Mouse (Mus musculus) macrophage (primary cell): ENCODE results near the gene Smim12. TPM values are rescaled to one million over a fixed set of nuclear protein-coding genes. Genes with fewer than 3 reads are reported as not detected.

Source experiments
- H3K27ac ChIP-seq: fragments of 350-480 bp; formaldehyde crosslinking; 2 replicates; pipeline ENCODE4 v1.9.0; 2021
- H3K36me3 ChIP-seq: fragments of 350-480 bp; formaldehyde crosslinking; 2 replicates; pipeline ENCODE4 v1.9.0; 2021; ENCODE audit errors: inconsistent target
- H3K4me3 ChIP-seq: fragments of 350-480 bp; formaldehyde crosslinking; 2 replicates; pipeline ENCODE4 v1.9.0; 2021; ENCODE audit errors: inconsistent target
- H3K79me2 ChIP-seq: fragments of 350-480 bp; formaldehyde crosslinking; 2 replicates; pipeline ENCODE4 v1.9.0; 2021; ENCODE audit errors: inconsistent target
- WGBS: methylation state at CpG from one replicate; pipeline ENCODE4 v1.1.7; 2026; ENCODE audit warnings: inconsistent platforms; ENCODE audit not compliant: missing documents; 5-methylcytosine and 5-hydroxymethylcytosine counted together
- polyA plus RNA-seq: library from polyadenylated mRNA; stranded (reverse); fragments of 250-400 nt; gene quantifications from 3 replicates; pipeline ENCODE4 v1.2.4, GENCODE M21; 2018; ENCODE audit warnings: inconsistent platforms
- total RNA-seq, 78 experiments: library from RNA; depleted of rRNA; stranded (reverse); fragments of 250-400 nt; gene quantifications; 1 replicate in 9 of 78; 2 replicates in 24 of 78; 3 replicates in 43 of 78; 4 replicates in 2 of 78; pipeline ENCODE4 v1.2.4; 2018; ENCODE audit warnings: inconsistent platforms in 56 of 78

Smim12 gene
- total RNA-seq (2018; cell fraction: chromatin; rRNA removed) = 10 to 100 TPM in 2 of 26 experiments, 1 to 10 TPM in 24; 1.4 to 15.6 (median 4.8) TPM
- 10 to 100 TPM; 27.6 to 53.6 (median 38.1) TPM for total RNA-seq (2018; cell fraction: cytosol; rRNA removed)
- total RNA-seq (2018; cell fraction: nucleus; rRNA removed) = 10 to 100 TPM in 19 of 26 experiments, 1 to 10 TPM in 7; 5.6 to 26.7 (median 13.6) TPM
- 26.3 to 43.2 TPM (median 41.8 TPM) in 3 replicates for polyA plus RNA-seq

- peaks cover 30% of the 10 kb centered on the region for H3K79me2 ChIP-seq
- under 1% methylated on average over 29 of the region's 29 CpGs for WGBS
- H3K27ac ChIP-seq = peak within 1 kb of the TSS; percentile 43
- peak within 1 kb of the TSS; percentile 93 for H3K4me3 ChIP-seq
- peaks cover 15% of the 10 kb centered on the region for H3K36me3 ChIP-seq
Observed at GRCm38 (mm10) chr4:127243552-127243951, at the start of gene Smim12. Gene Smim12 (plus strand): TSS chr4:127243784.

DNA sequence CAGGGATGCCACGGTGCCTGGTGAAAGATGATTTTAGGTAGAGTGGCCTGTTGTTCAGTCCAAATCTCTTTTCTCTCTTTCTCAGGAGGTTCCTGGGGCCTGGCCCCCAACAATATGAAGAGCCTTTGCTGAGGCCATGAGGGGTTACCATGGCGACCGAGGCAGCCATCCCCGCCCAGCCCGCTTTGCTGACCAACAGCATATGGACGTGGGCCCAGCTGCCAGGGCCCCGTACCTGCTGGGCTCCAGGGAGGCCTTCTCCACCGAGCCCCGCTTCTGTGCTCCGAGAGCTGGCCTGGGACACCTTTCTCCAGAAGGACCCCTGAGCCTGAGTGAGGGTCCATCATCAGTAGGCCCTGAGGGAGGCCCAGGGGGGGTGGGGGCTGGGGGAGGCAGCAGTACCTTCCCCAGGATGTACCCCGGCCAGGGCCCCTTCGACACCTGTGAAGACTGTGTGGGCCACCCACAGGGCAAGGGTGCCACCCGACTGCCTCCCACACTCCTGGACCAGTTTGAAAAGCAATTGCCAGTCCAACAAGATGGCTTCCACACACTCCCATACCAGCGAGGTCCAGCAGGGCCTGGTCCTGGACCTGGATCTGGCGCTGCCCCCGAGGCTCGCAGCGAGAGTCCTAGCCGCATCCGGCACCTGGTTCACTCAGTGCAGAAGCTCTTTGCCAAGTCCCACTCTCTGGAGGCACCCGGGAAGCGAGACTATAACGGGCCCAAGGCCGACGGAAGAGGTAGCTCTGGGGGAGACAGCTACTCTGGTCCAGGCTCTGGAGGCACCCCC is 48.9 kb upstream of the Smim12 start:
- no peaks in the 10 kb centered on the region for H3K36me3 ChIP-seq
- H3K4me3 ChIP-seq = no peak overlapping the region
- H3K79me2 ChIP-seq = no peaks in the 10 kb centered on the region
- 85% methylated on average over 17 of the region's 25 CpGs for WGBS
- H3K27ac ChIP-seq = no peak overlapping the region

DNA sequence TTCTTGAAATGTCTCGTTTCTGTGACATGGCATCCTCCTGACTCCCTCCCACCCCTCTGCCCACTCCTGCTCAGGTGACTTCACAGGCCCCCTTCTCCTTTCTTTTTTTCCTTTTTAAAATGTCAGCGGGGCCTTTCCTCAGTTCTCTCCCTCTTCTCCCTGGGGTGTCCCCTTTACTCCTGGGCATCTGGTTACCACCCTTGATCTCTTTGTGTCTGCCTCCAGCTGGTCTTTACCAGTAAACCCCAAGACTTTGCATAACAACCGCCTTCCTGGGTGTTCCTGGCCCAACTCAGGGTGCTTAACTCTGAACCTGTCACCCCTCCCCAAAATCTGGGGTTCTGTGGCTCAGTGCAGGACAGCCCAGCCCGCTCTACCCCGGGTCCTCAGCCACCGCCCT is 45.0 kb upstream of the Smim12 start:
- no peaks in the 10 kb centered on the region for H3K79me2 ChIP-seq
- no peak overlapping the region for H3K4me3 ChIP-seq
- WGBS = 64% methylated on average over 6 of the region's 6 CpGs
- no peaks in the 10 kb centered on the region for H3K36me3 ChIP-seq
- no peak overlapping the region for H3K27ac ChIP-seq

- Histone ChIP-seq H3K79me2 (no peaks in the 10 kb centered on the region), H3K4me3 (no peak overlapping the region), H3K36me3 (no peaks in the 10 kb centered on the region), H3K27ac (no peak overlapping the region)
- WGBS = 70% methylated on average over 12 of the region's 12 CpGs
Observed at GRCm38 (mm10) chr4:127199406-127199805, 44.2 kb upstream of the Smim12 start.

DNA sequence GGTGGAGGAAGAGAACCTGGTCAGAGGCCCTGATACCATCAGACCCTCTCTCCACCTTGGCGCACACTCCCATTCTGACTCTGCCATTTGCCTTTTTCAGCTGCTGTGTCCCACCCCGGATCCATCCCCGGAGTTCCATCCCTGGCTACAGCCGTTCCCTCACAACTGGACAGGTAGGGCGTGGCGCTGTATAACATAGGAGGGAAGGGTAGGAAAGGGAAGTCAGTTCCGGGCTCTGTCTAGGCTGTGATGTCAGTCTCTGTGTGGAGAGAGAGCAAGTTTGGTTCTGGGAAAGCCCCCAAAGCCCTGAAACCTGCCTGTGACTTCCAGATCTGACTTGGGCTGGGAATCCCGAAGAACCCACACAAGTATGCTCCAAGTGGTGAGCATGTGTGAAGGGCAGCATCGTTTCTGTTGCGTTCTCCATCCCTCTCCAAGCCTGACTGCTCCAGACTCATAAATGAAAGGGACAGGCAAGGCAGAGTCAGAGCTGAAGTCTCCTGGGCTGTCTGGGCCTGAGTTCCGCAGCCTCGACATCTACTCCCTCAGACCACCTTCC is 43.3 kb upstream of the Smim12 start:
- H3K27ac ChIP-seq = no peak overlapping the region
- WGBS = 91% methylated on average over 12 of the region's 12 CpGs
- H3K4me3 ChIP-seq = no peak overlapping the region
- H3K79me2 ChIP-seq = no peaks in the 10 kb centered on the region
- H3K36me3 ChIP-seq = no peaks in the 10 kb centered on the region

DNA sequence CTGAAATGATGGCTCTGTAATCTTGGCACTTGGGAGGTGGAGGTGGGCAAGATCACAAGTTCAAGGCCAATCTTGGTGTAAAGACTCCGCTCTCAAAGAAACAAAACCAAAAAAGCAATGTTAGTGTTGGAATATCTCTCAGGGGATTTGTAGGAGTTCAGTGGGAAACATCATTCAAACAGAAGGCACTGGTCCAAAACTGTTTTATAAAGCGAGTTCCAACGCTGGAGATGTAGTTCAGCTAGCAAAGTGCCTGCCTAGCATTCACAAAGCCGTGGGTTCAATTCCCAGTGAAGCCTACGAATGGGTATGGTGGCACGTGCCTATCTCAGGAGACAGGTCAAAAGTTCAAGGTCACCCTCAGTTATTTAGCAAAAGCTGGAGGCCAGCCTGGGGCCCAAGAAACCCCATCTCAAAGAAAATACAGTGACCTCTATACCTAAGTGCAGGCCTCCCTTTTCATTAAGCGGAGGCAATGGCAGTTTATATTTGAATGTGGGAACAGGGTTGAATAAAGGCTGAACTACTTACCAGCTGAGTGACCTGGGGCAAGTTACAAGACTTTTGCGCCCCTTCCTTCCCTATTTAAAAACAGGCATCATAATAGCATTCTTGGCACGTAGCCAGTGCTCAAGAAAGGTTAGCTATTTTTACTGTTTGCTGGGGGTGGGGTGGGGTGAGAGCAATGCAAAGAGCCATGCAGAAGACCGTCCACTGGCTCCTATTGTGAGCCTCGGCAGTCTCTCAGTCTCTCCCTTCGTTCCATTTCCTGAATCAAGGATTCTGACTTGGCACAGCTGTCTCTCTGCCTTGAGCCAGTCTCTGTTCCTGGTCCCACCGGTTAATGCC is 42.6 kb upstream of the Smim12 start:
- H3K36me3 ChIP-seq = no peaks in the 10 kb centered on the region
- no peaks in the 10 kb centered on the region for H3K79me2 ChIP-seq
- WGBS = 59% methylated on average over 13 of the region's 13 CpGs
- H3K27ac ChIP-seq = no peak overlapping the region
- no peak overlapping the region for H3K4me3 ChIP-seq

DNA sequence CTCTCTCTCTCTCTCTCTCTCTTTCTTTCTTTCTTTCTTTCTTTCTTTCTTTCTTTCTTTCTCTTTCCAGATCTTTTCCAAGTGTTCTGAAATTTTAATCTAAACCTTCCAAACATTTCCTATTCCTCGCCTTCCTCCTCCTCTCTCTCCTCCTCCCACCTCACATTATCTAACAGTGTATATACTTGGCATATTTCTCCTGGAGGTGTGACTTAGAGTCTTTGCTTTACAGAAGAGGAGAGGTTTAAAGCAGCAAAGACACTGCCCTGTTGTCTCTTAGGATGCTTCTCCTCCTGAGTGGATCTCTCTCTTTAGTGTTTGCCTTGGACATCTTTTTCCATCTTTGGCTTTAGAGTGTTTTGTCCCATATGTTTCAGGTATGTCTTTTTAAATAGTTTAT is 40.5 kb upstream of the Smim12 start:
- Histone ChIP-seq H3K27ac (no peak overlapping the region), H3K36me3 (no peaks in the 10 kb centered on the region), H3K4me3 (no peak overlapping the region), H3K79me2 (no peaks in the 10 kb centered on the region)
- WGBS = 78% methylated on average over 1 of the region's 1 CpGs

DNA sequence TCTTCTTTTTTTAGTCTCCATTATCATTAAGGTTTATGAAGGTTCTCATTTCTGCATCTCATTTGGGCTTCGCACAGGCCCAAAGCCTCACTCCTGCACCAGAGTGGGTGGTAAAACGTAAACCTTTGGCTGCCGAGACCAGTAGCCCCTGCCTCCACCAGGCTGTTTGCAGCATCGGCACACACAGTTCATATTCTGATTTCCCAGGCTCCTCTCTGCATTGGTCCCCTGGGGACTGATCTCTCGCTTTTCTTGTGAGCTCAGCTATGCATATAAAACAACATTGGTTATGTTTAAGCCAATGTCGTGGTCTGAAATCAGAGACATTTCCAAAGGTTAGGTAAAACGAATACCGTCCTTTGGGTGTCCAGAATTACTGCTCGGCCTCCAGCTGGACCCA is 32.3 kb upstream of the Smim12 start:
- no peak overlapping the region for H3K27ac ChIP-seq
- WGBS = 88% methylated on average over 9 of the region's 9 CpGs
- H3K79me2 ChIP-seq = no peaks in the 10 kb centered on the region
- no peaks in the 10 kb centered on the region for H3K36me3 ChIP-seq
- H3K4me3 ChIP-seq = no peak overlapping the region

DNA sequence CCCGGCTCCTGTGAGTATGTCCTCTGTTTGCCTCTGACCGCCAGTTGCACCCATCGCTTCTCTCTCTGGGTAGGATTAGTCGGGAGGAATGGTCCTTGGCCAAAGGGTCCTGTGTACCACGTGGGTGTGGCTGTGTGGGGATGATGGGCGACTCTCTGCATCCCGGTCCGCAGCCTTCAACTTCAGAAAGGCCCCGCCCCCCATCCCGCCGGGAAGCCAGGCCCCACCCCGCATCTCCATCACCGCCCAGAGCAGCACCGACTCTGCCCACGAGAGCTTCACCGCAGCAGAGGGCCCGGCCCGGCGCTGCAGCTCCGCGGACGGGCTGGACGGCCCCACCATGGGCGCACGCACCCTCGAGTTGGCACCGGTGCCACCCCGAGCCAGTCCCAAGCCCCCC is 29.1 kb upstream of the Smim12 start:
- no peak overlapping the region for H3K4me3 ChIP-seq
- H3K79me2 ChIP-seq = no peaks in the 10 kb centered on the region
- H3K27ac ChIP-seq = no peak overlapping the region
- WGBS = 25% methylated on average over 24 of the region's 28 CpGs
- H3K36me3 ChIP-seq = no peaks in the 10 kb centered on the region

DNA sequence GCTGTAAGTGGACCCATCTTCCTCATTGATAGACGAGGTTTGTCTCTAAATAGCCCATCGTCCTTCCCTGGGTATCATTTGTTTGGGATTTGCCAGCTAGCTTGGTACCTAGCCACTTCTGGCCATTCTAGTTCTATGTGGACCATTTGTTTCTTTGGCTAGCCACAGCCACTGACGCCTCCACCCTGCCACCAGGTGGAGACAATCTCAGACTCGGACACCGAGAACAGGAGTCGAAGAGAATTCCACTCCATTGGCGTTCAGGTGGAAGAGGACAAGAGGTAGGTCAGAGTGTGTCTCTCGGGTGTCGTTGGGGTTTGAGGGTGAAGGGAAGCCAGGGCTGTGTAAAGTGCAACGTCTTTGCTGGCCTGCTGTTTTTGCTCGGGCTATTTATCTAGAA is 28.5 kb upstream of the Smim12 start:
- Histone ChIP-seq H3K36me3 (no peaks in the 10 kb centered on the region), H3K27ac (no peak overlapping the region), H3K79me2 (no peaks in the 10 kb centered on the region), H3K4me3 (no peak overlapping the region)
- 62% methylated on average over 11 of the region's 11 CpGs for WGBS

GRCm38 (mm10) chr4:127215799-127216198 is 27.8 kb upstream of the Smim12 start:
- H3K36me3 ChIP-seq = no peaks in the 10 kb centered on the region
- WGBS = 51% methylated on average over 4 of the region's 9 CpGs
- H3K27ac ChIP-seq = no peak overlapping the region
- no peaks in the 10 kb centered on the region for H3K79me2 ChIP-seq
- no peak overlapping the region for H3K4me3 ChIP-seq

- H3K27ac ChIP-seq = no peak overlapping the region
- H3K36me3 ChIP-seq = no peaks in the 10 kb centered on the region
- WGBS = 62% methylated on average over 4 of the region's 4 CpGs
- no peaks in the 10 kb centered on the region for H3K79me2 ChIP-seq
- no peak overlapping the region for H3K4me3 ChIP-seq
Observed at GRCm38 (mm10) chr4:127216251-127216651, 27.3 kb upstream of the Smim12 start.

- H3K4me3 ChIP-seq = no peak overlapping the region
- 63% methylated on average over 11 of the region's 11 CpGs for WGBS
- H3K27ac ChIP-seq = no peak overlapping the region
- no peaks in the 10 kb centered on the region for H3K79me2 ChIP-seq
- H3K36me3 ChIP-seq = no peaks in the 10 kb centered on the region
Observed at GRCm38 (mm10) chr4:127217048-127217447, 26.5 kb upstream of the Smim12 start.

DNA sequence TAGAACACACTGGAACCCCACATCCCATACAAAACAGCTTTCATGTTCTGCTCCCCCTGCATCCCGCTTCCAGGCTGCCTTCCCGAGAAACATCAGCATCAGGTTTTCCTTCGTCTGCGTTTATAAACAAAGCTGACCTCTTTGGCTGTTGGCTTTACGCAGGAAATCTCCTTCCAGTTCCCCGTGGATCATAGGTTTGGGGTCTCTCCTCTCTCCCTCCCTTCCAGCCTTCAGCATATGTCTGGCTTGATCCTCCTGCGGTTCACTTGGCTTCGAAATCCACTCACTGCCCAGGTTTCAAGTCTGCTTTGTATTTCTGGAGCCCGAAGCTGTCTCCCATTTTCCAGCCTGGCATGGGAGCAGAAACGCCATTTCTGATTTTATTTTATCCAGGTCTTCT is 20.3 kb upstream of the Smim12 start:
- Histone ChIP-seq H3K4me3 (no peak overlapping the region), H3K36me3 (no peaks in the 10 kb centered on the region), H3K27ac (no peak overlapping the region), H3K79me2 (no peaks in the 10 kb centered on the region)
- 33% methylated on average over 10 of the region's 10 CpGs for WGBS
